Mouse (Mus musculus): ENCODE measurements around the gene Spaca5. TPM values are rescaled to one million over a fixed set of nuclear protein-coding genes. Genes with fewer than 3 reads are reported as not detected.

Gene Spaca5
- not detected for total RNA-seq (2021)
- long read RNA-seq, experiment 1: 0 reads
- long read RNA-seq, experiment 2: 0 reads

- no peak for DNase-seq (ENCODE audit: low spot score in 2 of 2)
These were observed at the start of gene Spaca5 for GRCm38 (mm10) chrX:21068106-21068505. Gene Spaca5, plus strand, starts transcription at chrX:21068406.

GRCm38 (mm10) chrX:21061460-21061859, 6.7 kb upstream of the Spaca5 start:
- DNase-seq (ENCODE audit: low spot score in 2 of 2): no peak

- DNase-seq (ENCODE audit: low spot score in 2 of 2): peak; percentile 72 to 75
These were observed 6.2 kb upstream of the Spaca5 start, which contains the start of gene Zfp182 for GRCm38 (mm10) chrX:21061866-21062543. Gene Zfp182, minus strand, starts transcription at chrX:21062316.

- no peak for DNase-seq (ENCODE audit: low spot score in 2 of 2)
These were observed 5.7 kb upstream of the Spaca5 start for GRCm38 (mm10) chrX:21062544-21062890.

- DNase-seq (ENCODE audit: low spot score in 2 of 2): no peak
These were observed 20.4 kb downstream of the Spaca5 start for GRCm38 (mm10) chrX:21088645-21088982.

GRCm38 (mm10) chrX:21088983-21089866, 21.0 kb downstream of the Spaca5 start, which contains the start of gene Zfp300:
Gene Zfp300, minus strand, starts transcription at chrX:21089527.
- peak; percentile 58 to 61 for DNase-seq (ENCODE audit: low spot score in 2 of 2)

GRCm38 (mm10) chrX:21089867-21090239, 21.6 kb downstream of the Spaca5 start:
- DNase-seq (ENCODE audit: low spot score in 2 of 2): no peak

GRCm38 (mm10) chrX:21115520-21115919, 47.3 kb downstream of the Spaca5 start, which contains the start of gene Ssxa1:
Gene Ssxa1, plus strand, starts transcription at chrX:21115820.
- no peak for DNase-seq (ENCODE audit: low spot score in 2 of 2)

Other genes starting within 250 kb of the Spaca5 start
- gene Timp1, start 198.2 kb upstream of the Spaca5 start, total RNA-seq (2021): 1 to 10 TPM; 1.4 to 1.5 TPM
- gene Syn1, start 147.4 kb upstream of the Spaca5 start, total RNA-seq (2021): 100 to 1,000 TPM; 486 to 496 TPM
- gene Cfp, start 136.9 kb upstream of the Spaca5 start, total RNA-seq (2021): 10 to 100 TPM; 12.1 to 12.8 TPM
- gene Elk1, start 117.8 kb upstream of the Spaca5 start, total RNA-seq (2021): 10 to 100 TPM; 49.1 to 58.4 TPM
- gene Uxt, start 106.4 kb upstream of the Spaca5 start, total RNA-seq (2021): 10 to 100 TPM; 13.7 to 14.7 TPM
- gene Zfp182, start 6.1 kb upstream of the Spaca5 start, total RNA-seq (2021): 1 to 10 TPM; 7.8 to 8.5 TPM
- 1 to 10 TPM; 3.2 to 4.8 TPM for gene Zfp300, start 21.1 kb downstream of the Spaca5 start, total RNA-seq (2021)
- gene Ssxa1, start 47.4 kb downstream of the Spaca5 start, total RNA-seq (2021): not detected
- not detected for gene Gm21876, start 107.2 kb downstream of the Spaca5 start, total RNA-seq (2021)